ENCODE assay signal across 20 mouse cellular contexts in genomic region chr13:107599094-107599644, GRCm38 (mm10).
DNase-seq lines count a peak whose midpoint lies in the region; ATAC-seq and TF ChIP-seq lines count a peak whose summit lies in the region.
"Had no signal": no experiment of that assay in that cellular context is flagged by ENCODE, and none has a peak within 500 bp of the region (broad histone marks: within the 10 kb centered on the region; RNA-seq: fewer than 3 reads in every experiment).

No protein-coding gene starts in this region.

- TF ChIP-seq EP300 in liver, postnatal 0 days (IDR thresholded peaks at IDR 0.05; ENCODE audit: low read depth): no peak

- H3K27me3 ChIP-seq in cerebellum, adult 2 months (ENCODE audit: control insufficient read depth, insufficient read depth, low read length): no peaks in the 10 kb centered on the region; the same call in 1 of the 2 replicates
- no peaks in the 10 kb centered on the region for H3K27me3 ChIP-seq in liver, embryonic 13.5 days
- H3K27me3 ChIP-seq in liver, postnatal 0 days (ENCODE audit: insufficient read depth, low read length): no peaks in the 10 kb centered on the region
- H3K27me3 ChIP-seq: heart, embryonic 12.5 days; hindbrain, embryonic 15.5 days; stomach, embryonic 15.5 days had no signal

- peak overlapping the region; percentile 30; the same call in 1 of the 2 replicates for H3K27ac ChIP-seq in cerebellum, adult 2 months (ENCODE audit: insufficient read depth, low read length)
- H3K27ac ChIP-seq in liver, embryonic 13.5 days: no peak overlapping the region
- H3K27ac ChIP-seq in liver, postnatal 0 days (ENCODE audit: low read depth): no peak overlapping the region
- H3K27ac ChIP-seq: forebrain, embryonic 13.5 days; hindbrain, embryonic 15.5 days; stomach, embryonic 15.5 days had no signal

- 39% methylated on average over 4 of the region's 4 CpGs for WGBS in cerebellum, adult 2 months
- 21% methylated on average over 4 of the region's 4 CpGs for WGBS in liver, embryonic 13.5 days (ENCODE audit: insufficient replicate concordance)
- WGBS in liver, postnatal 0 days (ENCODE audit: insufficient replicate concordance): 29% methylated on average over 4 of the region's 4 CpGs

- H3K4me2 ChIP-seq in liver, embryonic 13.5 days: no peak overlapping the region
- no peak overlapping the region for H3K4me2 ChIP-seq in liver, postnatal 0 days (ENCODE audit: low read depth, low read length)
- H3K4me2 ChIP-seq: forebrain, embryonic 13.5 days; heart, embryonic 12.5 days; hindbrain, embryonic 15.5 days; midbrain, embryonic 11.5 days; stomach, embryonic 15.5 days had no signal

- 0 out of 2 replicates have a peak, but pooled peaks have one; percentile 48 for ATAC-seq in liver, embryonic 13.5 days (ENCODE audit: low read depth)
- ATAC-seq in liver, postnatal 0 days: no peak
- ATAC-seq in megakaryocyte, adult 5-6 weeks (ENCODE audit: poor library complexity, severe bottlenecking): peak; percentile 34; the same call in 1 of the 2 replicates
- ATAC-seq: forebrain, embryonic 13.5 days had no signal

- H3K9ac ChIP-seq in liver, embryonic 13.5 days: no peak overlapping the region
- no peak overlapping the region for H3K9ac ChIP-seq in liver, postnatal 0 days (replicated peaks)
- H3K9ac ChIP-seq: forebrain, embryonic 13.5 days; heart, embryonic 12.5 days; hindbrain, embryonic 15.5 days; stomach, embryonic 15.5 days had no signal

- DNase-seq in cerebellum, adult 2 months: no peak
- DNase-seq in cerebellum, adult 11 months: no peak
- DNase-seq in liver, embryonic 13.5 days: no peak
- DNase-seq in liver, postnatal 0 days: no peak
- no peak for DNase-seq in left cerebral cortex, adult 9 months (ENCODE audit: low spot score in 2 of 2)
- DNase-seq in Muller cell, postnatal 12 days (ENCODE audit: inconsistent ontology term): no peak
- DNase-seq: adrenal gland, adult 8-10 months; cerebellum, adult 8-10 months; cerebellum, postnatal 36 days; heart, postnatal 14 days; kidney, adult 8-10 months; kidney, postnatal 25 days; lung, adult 2 months; thymus, postnatal 36 days had no signal

- H3K9me3 ChIP-seq in liver, embryonic 13.5 days (replicated peaks): no peaks in the 10 kb centered on the region
- no peaks in the 10 kb centered on the region for H3K9me3 ChIP-seq in liver, postnatal 0 days (ENCODE audit: low read length)
- H3K9me3 ChIP-seq: hindbrain, embryonic 15.5 days; stomach, embryonic 15.5 days had no signal

- peaks cover 2% of the 10 kb centered on the region; the same call in 1 of the 2 replicates for H3K4me1 ChIP-seq in cerebellum, adult 2 months (ENCODE audit: control insufficient read depth, insufficient read depth, low read length)
- peaks cover 4% of the 10 kb centered on the region; the same call in 1 of the 2 replicates for H3K4me1 ChIP-seq in liver, embryonic 13.5 days (replicated peaks)
- no peaks in the 10 kb centered on the region for H3K4me1 ChIP-seq in liver, postnatal 0 days (ENCODE audit: insufficient read depth)
- H3K4me1 ChIP-seq: stomach, embryonic 15.5 days had no signal

- no peak for TF ChIP-seq CTCF in cerebellum, adult 2 months (IDR thresholded peaks at IDR 0.05; ENCODE audit: borderline replicate concordance, insufficient read depth, low read depth, low read length)
- TF ChIP-seq CTCF in liver, postnatal 0 days (IDR thresholded peaks at IDR 0.05; ENCODE audit: low read depth): no peak

- TF ChIP-seq POLR2A in cerebellum, adult 2 months (IDR thresholded peaks at IDR 0.05; ENCODE audit: borderline replicate concordance, insufficient read depth, low read length): no peak

- no peak overlapping the region for H3K4me3 ChIP-seq in cerebellum, adult 2 months (replicated peaks; ENCODE audit: insufficient read depth, low read depth, low read length)
- no peak overlapping the region for H3K4me3 ChIP-seq in liver, embryonic 13.5 days (replicated peaks)
- no peak overlapping the region for H3K4me3 ChIP-seq in liver, postnatal 0 days (ENCODE audit: low read depth, low read length)
- H3K4me3 ChIP-seq: forebrain, embryonic 13.5 days; heart, embryonic 12.5 days; hindbrain, embryonic 15.5 days; stomach, embryonic 15.5 days had no signal

- H3K36me3 ChIP-seq in liver, embryonic 13.5 days: no peaks in the 10 kb centered on the region
- no peaks in the 10 kb centered on the region for H3K36me3 ChIP-seq in liver, postnatal 0 days (replicated peaks; ENCODE audit: insufficient read depth, low read length)
- H3K36me3 ChIP-seq: heart, embryonic 12.5 days; hindbrain, embryonic 15.5 days; stomach, embryonic 15.5 days had no signal
